Mouse (Mus musculus) bone marrow, adult 2 months (tissue): ENCODE data around the gene Caprin2. TPM values are rescaled to one million over a fixed set of nuclear protein-coding genes. Genes with fewer than 3 reads are reported as not detected.

Experiments used
- H3K27ac ChIP-seq: fragments of 200-500 bp; 2 replicates; pipeline ENCODE4 v1.5.1; 2012; ENCODE audit warnings: low read depth, mild to moderate bottlenecking, control low read depth, inconsistent platforms, low read length; ENCODE audit not compliant: control insufficient read depth, poor library complexity, insufficient read depth
- H3K4me1 ChIP-seq: fragments of 200-500 bp; 2 replicates; pipeline ENCODE4 v1.6.1; 2011; ENCODE audit warnings: low read length; ENCODE audit not compliant: control insufficient read depth, insufficient read depth
- H3K4me3 ChIP-seq: fragments of 200-500 bp; replicated peaks from 2 replicates; pipeline ENCODE3; 2011; ENCODE audit warnings: mild to moderate bottlenecking, low read depth, low read length, control low read depth; ENCODE audit not compliant: control insufficient read depth
- CTCF ChIP-seq: fragments of 200-500 bp; IDR thresholded peaks from 2 replicates; pipeline ENCODE4 v1.5.1; 2011; ENCODE audit warnings: low read length, control low read depth; ENCODE audit not compliant: control insufficient read depth, insufficient read depth
- POLR2A ChIP-seq: fragments of 200-500 bp; IDR thresholded peaks from 2 replicates; pipeline ENCODE4 v1.6.1; 2011; ENCODE audit warnings: low read depth, mild to moderate bottlenecking, control low read depth, low read length, borderline replicate concordance; ENCODE audit not compliant: control insufficient read depth
- WGBS: fragments of 180-500 bp; shearing (Covaris S2); methylation state at CpG from one replicate; pipeline ENCODE4 v1.1.7; 2018; 5-methylcytosine and 5-hydroxymethylcytosine counted together
- polyA plus RNA-seq: library from polyadenylated mRNA; stranded (reverse); fragments of >200 nt; gene quantifications from 2 replicates; pipeline ENCODE4 v1.2.4, GENCODE M21; 2011; ENCODE audit warnings: low replicate concordance; ENCODE audit not compliant: missing spikeins, insufficient read depth, insufficient read length

Gene Caprin2
- polyA plus RNA-seq, 1 experiment, result 16.0 TPM

DNA sequence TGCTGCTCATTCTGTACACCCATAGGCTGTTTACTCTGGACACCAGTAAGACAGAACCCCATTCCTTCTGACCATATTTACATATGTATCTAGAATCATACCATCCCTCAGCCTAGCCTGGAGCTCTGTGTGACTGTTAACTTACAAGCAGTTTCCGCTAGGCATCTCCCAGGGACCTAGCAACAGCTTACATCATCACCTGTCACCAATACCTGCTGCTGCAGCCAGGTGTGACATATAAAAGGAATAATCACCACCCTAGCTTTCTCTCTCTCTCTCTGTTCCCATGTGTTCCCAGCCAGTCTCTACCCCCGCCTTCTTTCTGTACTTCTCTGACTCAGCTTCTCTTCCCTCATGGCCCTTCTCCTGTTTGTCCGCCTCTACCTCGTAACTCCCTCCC is 69.9 kb downstream of the Caprin2 start:
- Histone ChIP-seq H3K4me1 (no peaks in the 10 kb centered on the region; the same call in 1 of the 2 replicates), H3K27ac (no peak overlapping the region), H3K4me3 (no peak overlapping the region)
- 86% methylated on average over 4 of the region's 4 CpGs for WGBS
- TF ChIP-seq CTCF (no peak), POLR2A (no peak)

DNA sequence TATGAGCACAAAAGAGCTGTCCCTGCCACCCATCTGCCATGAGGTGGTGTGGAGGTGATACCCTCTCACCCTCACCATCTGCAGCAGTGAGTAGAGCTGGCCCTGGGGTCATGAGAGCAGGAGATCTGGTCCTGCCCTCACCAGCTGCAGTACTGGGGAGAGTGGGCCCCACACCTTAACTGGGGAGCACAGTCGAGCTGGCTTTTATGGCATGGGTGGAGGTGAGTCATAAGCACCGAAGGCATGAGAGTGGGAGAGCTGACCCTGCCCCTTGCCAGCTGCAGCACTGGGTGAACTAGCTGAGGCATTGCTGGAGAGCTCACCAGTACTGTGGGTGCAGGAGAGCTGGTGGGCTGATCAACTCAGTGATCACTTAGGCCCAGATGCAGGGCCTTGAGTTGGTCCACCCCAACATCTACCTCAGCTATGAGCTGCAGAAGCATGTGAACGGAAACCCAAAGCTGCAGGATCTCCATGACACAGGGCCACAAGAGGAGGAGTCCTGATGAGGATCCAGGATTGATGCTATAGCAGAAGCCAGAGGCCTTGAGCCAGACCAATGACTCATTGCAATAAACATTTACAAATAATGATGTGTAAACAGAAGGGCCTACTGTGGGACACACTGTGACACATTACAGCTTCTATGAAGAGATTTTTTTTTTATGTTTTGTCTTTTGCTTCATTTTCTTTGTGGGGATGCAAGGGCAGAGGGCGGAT is 77.3 kb downstream of the Caprin2 start:
- Histone ChIP-seq H3K4me1 (no peaks in the 10 kb centered on the region), H3K4me3 (no peak overlapping the region), H3K27ac (no peak overlapping the region)
- WGBS, result 81% methylated on average over 4 of the region's 4 CpGs
- no peak for TF ChIP-seq POLR2A
- TF ChIP-seq CTCF, result no peak

DNA sequence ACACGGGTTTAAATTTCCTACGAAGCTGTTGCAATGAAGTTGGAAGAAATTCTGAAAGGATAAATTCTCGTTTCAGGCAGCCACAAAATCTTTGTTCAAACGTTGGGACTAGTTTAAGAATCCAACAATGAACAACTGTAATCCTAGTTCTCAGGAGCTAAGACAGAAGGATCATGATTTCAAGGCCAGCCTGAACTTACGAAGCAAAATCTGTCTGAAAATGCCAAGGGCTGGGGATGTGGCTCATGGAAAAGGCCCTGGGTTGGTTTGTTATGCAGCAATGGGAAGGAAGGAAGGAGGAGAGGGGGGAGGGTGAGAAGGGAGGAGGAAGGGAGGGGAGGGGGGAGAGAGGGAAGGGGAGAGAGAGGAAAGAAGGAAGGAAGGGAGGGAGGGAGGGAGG is 79.3 kb downstream of the Caprin2 start:
- no peaks in the 10 kb centered on the region for H3K4me1 ChIP-seq
- TF ChIP-seq CTCF, result no peak
- no peak for TF ChIP-seq POLR2A
- WGBS, result 78% methylated on average over 5 of the region's 5 CpGs

DNA sequence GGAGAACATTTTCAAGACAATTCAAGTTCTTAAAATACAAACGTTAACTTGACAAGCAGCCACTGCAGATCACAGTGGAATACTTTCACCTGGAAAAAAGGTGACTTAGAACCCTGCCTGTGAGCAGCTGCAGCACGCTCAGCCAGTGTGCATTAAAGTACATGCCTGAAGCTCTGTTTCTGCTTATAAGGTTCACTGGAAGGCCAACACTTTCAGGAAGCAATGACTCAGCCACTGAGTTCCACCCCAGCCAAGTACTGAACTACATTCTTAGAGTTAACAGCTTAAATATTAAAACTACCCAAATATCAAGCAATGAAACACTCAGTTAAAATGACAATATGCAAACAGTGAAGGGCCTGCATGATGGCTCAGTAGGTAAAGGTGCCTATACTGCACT is 84.9 kb downstream of the Caprin2 start:
- Histone ChIP-seq H3K4me3 (no peak overlapping the region), H3K27ac (no peak overlapping the region), H3K4me1 (no peaks in the 10 kb centered on the region)
- no peak for TF ChIP-seq POLR2A
- TF ChIP-seq CTCF, result no peak
- WGBS, result 74% methylated on average over 2 of the region's 2 CpGs

More for the DNA sequence above, 79.3 kb downstream of the Caprin2 start:
- Histone ChIP-seq H3K27ac (no peak overlapping the region), H3K4me3 (no peak overlapping the region)

DNA sequence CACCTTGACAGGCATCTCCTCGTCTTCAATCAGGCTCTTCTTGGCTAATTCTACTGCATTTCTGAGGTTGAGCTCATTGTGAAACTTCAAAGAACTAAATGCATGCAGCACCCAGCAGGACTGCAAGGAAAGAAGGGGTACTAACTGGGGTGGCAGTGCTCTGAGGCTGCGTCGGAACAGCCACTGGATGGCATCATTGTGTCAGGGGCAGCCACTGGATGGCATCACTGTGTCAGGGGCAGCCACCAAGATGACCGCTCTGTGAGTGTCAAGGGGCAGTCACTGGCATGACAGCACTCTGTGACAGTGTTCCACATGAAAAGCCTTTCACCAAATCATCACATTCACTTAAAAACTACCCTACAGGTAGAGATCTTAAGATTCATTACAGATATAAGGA is 96.3 kb downstream of the Caprin2 start:
- Histone ChIP-seq H3K4me3 (no peak overlapping the region), H3K27ac (no peak overlapping the region), H3K4me1 (no peaks in the 10 kb centered on the region)
- 91% methylated on average over 4 of the region's 4 CpGs for WGBS
- TF ChIP-seq CTCF, result no peak
- TF ChIP-seq POLR2A, result no peak

DNA sequence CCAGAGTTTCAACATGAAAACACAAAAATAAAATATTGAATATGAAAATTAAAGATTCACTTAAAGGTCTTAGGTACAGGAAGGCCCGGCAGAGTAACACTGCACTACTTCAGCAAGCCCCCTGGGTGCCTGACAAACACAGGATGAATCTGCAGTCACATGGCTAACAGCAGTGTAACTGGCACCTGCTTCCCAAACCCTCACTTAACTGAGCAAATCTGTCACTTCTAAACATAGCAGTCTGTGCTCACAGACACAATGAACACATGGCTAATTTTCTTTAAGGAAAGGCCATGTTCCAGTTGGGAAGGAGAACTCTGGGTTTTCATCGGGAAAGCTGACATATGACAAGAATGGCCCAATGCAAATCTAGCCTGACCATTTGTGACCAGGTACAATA is 100.9 kb downstream of the Caprin2 start:
- TF ChIP-seq POLR2A (no peak), CTCF (no peak)
- Histone ChIP-seq H3K4me3 (no peak overlapping the region), H3K27ac (no peak overlapping the region), H3K4me1 (no peaks in the 10 kb centered on the region)
- 80% methylated on average over 2 of the region's 2 CpGs for WGBS

Other genes with a start within 250 kb of the Caprin2 start
- gene Ipo8, start 64.8 kb downstream of the Caprin2 start, polyA plus RNA-seq, result 14.3 and 15.3 TPM in 2 replicates
- gene Sinhcaf, start 50.2 kb upstream of the Caprin2 start, polyA plus RNA-seq, result 22.2 and 39.9 TPM in 2 replicates
- gene Dennd5b, start 205.4 kb upstream of the Caprin2 start, polyA plus RNA-seq, result 1.4 and 3.0 TPM in 2 replicates
- gene Gm10203, start 233.9 kb upstream of the Caprin2 start, polyA plus RNA-seq, result not detected in 2 replicates
- 3.8 and 6.2 TPM in 2 replicates for gene Etfbkmt, start 243.6 kb upstream of the Caprin2 start, polyA plus RNA-seq